Mouse (Mus musculus) heart, embryonic 14.5 days (tissue): ENCODE data around the gene Mfsd4b4. TPM values are rescaled to one million over a fixed set of nuclear protein-coding genes. Genes with fewer than 3 reads are reported as not detected.

Experiments used
- polyA plus RNA-seq: library from polyadenylated mRNA; unstranded; fragments of >200 nt; fragmentation: Nextera tagmentation; extraction: Ambion mirVana; gene quantifications from 2 replicates; pipeline ENCODE4 v1.2.1, GENCODE M21; 2014

Gene Mfsd4b4
- polyA plus RNA-seq, 1 experiment from 2014 or later, result 4.1 TPM

Other genes starting within 250 kb of the Mfsd4b4 start
- 16.4 and 17.5 TPM in 2 replicates for gene Rev3l, start 167.1 kb downstream of the Mfsd4b4 start, polyA plus RNA-seq
- gene Mfsd4b2, start 27.7 kb upstream of the Mfsd4b4 start, polyA plus RNA-seq, result not detected in 2 replicates
- gene Mfsd4b3, start 60.9 kb upstream of the Mfsd4b4 start, polyA plus RNA-seq, result 1.1 and 1.5 TPM in 2 replicates
- gene Mfsd4b5, start 87.4 kb upstream of the Mfsd4b4 start, polyA plus RNA-seq, result 0.13 TPM in 1 of 2 replicates, not detected in the other
- gene Mfsd4b1, start 126.0 kb upstream of the Mfsd4b4 start, polyA plus RNA-seq, result 0.58 and 0.89 TPM in 2 replicates
- gene Slc16a10, start 243.0 kb upstream of the Mfsd4b4 start, polyA plus RNA-seq, result 17.9 and 21.9 TPM in 2 replicates